Mouse (Mus musculus) heart, embryonic 16.5 days (tissue): ENCODE data around the gene Eps15. TPM values are rescaled to one million over a fixed set of nuclear protein-coding genes. Genes with fewer than 3 reads are reported as not detected.

ENCODE experiments used
- ATAC-seq: fragments of 200-750 bp; cut with Nextera tagmentation; replicated peaks from 2 replicates; pipeline ENCODE4 v1.8.0; 2017; ENCODE audit warnings: moderate number of reproducible peaks; ENCODE audit not compliant: insufficient read depth, low FRiP score; ENCODE audit errors: extremely low read depth
- H3K27ac ChIP-seq: fragments of 300-500 bp; sonication (generic); 2 replicates; pipeline ENCODE4 v1.5.1; 2014; ENCODE audit warnings: mild to moderate bottlenecking, low read length, control low read depth, moderate library complexity
- H3K27me3 ChIP-seq: fragments of 300-500 bp; sonication (generic); 2 replicates; pipeline ENCODE4 v1.6.1; 2014; ENCODE audit warnings: low read length, mixed read lengths; ENCODE audit not compliant: control insufficient read depth, insufficient read depth
- H3K36me3 ChIP-seq: fragments of 300-500 bp; sonication (generic); 2 replicates; pipeline ENCODE4 v1.6.1; 2014; ENCODE audit not compliant: control insufficient read depth, insufficient read depth
- H3K4me1 ChIP-seq: fragments of 300-500 bp; sonication (generic); 2 replicates; pipeline ENCODE4 v1.6.1; 2014; ENCODE audit warnings: low read length, mixed read lengths; ENCODE audit not compliant: control insufficient read depth, insufficient read depth
- H3K4me2 ChIP-seq: fragments of 300-500 bp; sonication (generic); 2 replicates; pipeline ENCODE4 v1.6.1; 2014; ENCODE audit warnings: low read depth, mild to moderate bottlenecking, control low read depth, low read length
- H3K4me3 ChIP-seq: fragments of 300-500 bp; sonication (generic); 2 replicates; pipeline ENCODE4 v1.5.1; 2014; ENCODE audit warnings: mild to moderate bottlenecking, control low read depth, low read length
- H3K9ac ChIP-seq: fragments of 300-500 bp; sonication (generic); 2 replicates; pipeline ENCODE4 v1.6.1; 2014; ENCODE audit warnings: low read length, control low read depth
- H3K9me3 ChIP-seq: fragments of 300-500 bp; sonication (generic); replicated peaks from 2 replicates; pipeline ENCODE4 v1.6.1; 2016; ENCODE audit warnings: low read length; ENCODE audit not compliant: control insufficient read depth
- WGBS: fragments of 180-500 bp; shearing (Covaris S2); extraction: QIAGEN DNeasy Blood & Tissue Kit; methylation state at CpG from one replicate; pipeline ENCODE4 v1.1.7; 2014; 5-methylcytosine and 5-hydroxymethylcytosine counted together
- polyA plus RNA-seq: library from polyadenylated mRNA; unstranded; fragments of >200 nt; fragmentation: Nextera tagmentation; extraction: Ambion mirVana; gene quantifications from 2 replicates; pipeline ENCODE4 v1.2.1, GENCODE M21; 2015

The Eps15 gene
- polyA plus RNA-seq, 1 experiment from 2014 or later = 30.3 TPM

- H3K36me3 ChIP-seq = no peaks in the 10 kb centered on the region
- no peak for ATAC-seq
- no peak overlapping the region for H3K9ac ChIP-seq
- no peak overlapping the region for H3K4me2 ChIP-seq
- no peak overlapping the region for H3K27ac ChIP-seq
- H3K4me1 ChIP-seq = peaks cover 11% of the 10 kb centered on the region
- H3K4me3 ChIP-seq = no peak overlapping the region
- 75% methylated on average over 6 of the region's 6 CpGs for WGBS
- H3K9me3 ChIP-seq = no peaks in the 10 kb centered on the region
- no peaks in the 10 kb centered on the region for H3K27me3 ChIP-seq
Measured at GRCm38 (mm10) chr4:109245016-109245620, 35.0 kb upstream of the Eps15 start.

GRCm38 (mm10) chr4:109251605-109252004 lies 28.5 kb upstream of the Eps15 start:
- 41% methylated on average over 3 of the region's 3 CpGs for WGBS
- no peak overlapping the region for H3K9ac ChIP-seq
- H3K4me3 ChIP-seq = no peak overlapping the region
- H3K27me3 ChIP-seq = no peaks in the 10 kb centered on the region
- H3K4me1 ChIP-seq = peaks cover 3% of the 10 kb centered on the region; the same call in 1 of the 2 replicates
- H3K36me3 ChIP-seq = no peaks in the 10 kb centered on the region
- no peak overlapping the region for H3K4me2 ChIP-seq
- peaks cover under 1% of the 10 kb centered on the region for H3K9me3 ChIP-seq
- ATAC-seq = no peak; the same call in 1 of the 2 replicates
- H3K27ac ChIP-seq = no peak overlapping the region

GRCm38 (mm10) chr4:109252199-109252598 lies 27.9 kb upstream of the Eps15 start:
- no peak for ATAC-seq

GRCm38 (mm10) chr4:109253664-109254151 lies 26.4 kb upstream of the Eps15 start:
- H3K4me3 ChIP-seq = no peak overlapping the region
- no peak overlapping the region for H3K9ac ChIP-seq
- WGBS = 43% methylated on average over 11 of the region's 11 CpGs
- no peak overlapping the region for H3K27ac ChIP-seq
- H3K27me3 ChIP-seq = no peaks in the 10 kb centered on the region
- peak overlapping the region; percentile 28; the same call in 1 of the 2 replicates for H3K4me2 ChIP-seq
- ATAC-seq = no peak; the same call in 1 of the 2 replicates
- H3K9me3 ChIP-seq = peaks cover 4% of the 10 kb centered on the region
- peaks cover 3% of the 10 kb centered on the region; the same call in 1 of the 2 replicates for H3K4me1 ChIP-seq
- H3K36me3 ChIP-seq = no peaks in the 10 kb centered on the region

More at GRCm38 (mm10) chr4:109252199-109252598, 27.9 kb upstream of the Eps15 start:
- Histone ChIP-seq H3K4me2 (no peak overlapping the region), H3K4me1 (peaks cover 3% of the 10 kb centered on the region; the same call in 1 of the 2 replicates), H3K36me3 (no peaks in the 10 kb centered on the region), H3K27me3 (no peaks in the 10 kb centered on the region), H3K9me3 (peaks cover 4% of the 10 kb centered on the region), H3K4me3 (no peak overlapping the region), H3K27ac (no peak overlapping the region), H3K9ac (no peak overlapping the region)
- 80% methylated on average over 4 of the region's 4 CpGs for WGBS

- WGBS = 64% methylated on average over 5 of the region's 5 CpGs
- Histone ChIP-seq H3K4me1 (peaks cover 3% of the 10 kb centered on the region; the same call in 1 of the 2 replicates), H3K9me3 (peaks cover 4% of the 10 kb centered on the region), H3K36me3 (no peaks in the 10 kb centered on the region), H3K9ac (no peak overlapping the region), H3K27me3 (no peaks in the 10 kb centered on the region), H3K4me2 (no peak overlapping the region), H3K4me3 (no peak overlapping the region), H3K27ac (no peak overlapping the region)
- no peak for ATAC-seq
Measured at GRCm38 (mm10) chr4:109254511-109254910, 25.6 kb upstream of the Eps15 start.

- ATAC-seq = no peak
- Histone ChIP-seq H3K27ac (no peak overlapping the region; the same call in 1 of the 2 replicates), H3K4me1 (peaks cover 3% of the 10 kb centered on the region; the same call in 1 of the 2 replicates), H3K9ac (no peak overlapping the region), H3K9me3 (peaks cover 4% of the 10 kb centered on the region), H3K4me3 (no peak overlapping the region), H3K27me3 (no peaks in the 10 kb centered on the region), H3K4me2 (no peak overlapping the region), H3K36me3 (no peaks in the 10 kb centered on the region)
- WGBS = 37% methylated on average over 2 of the region's 2 CpGs
Measured at GRCm38 (mm10) chr4:109255321-109255720, 24.7 kb upstream of the Eps15 start.

GRCm38 (mm10) chr4:109255727-109256417 lies 24.2 kb upstream of the Eps15 start:
- H3K9ac ChIP-seq = no peak overlapping the region
- H3K36me3 ChIP-seq = no peaks in the 10 kb centered on the region
- peaks cover 3% of the 10 kb centered on the region; the same call in 1 of the 2 replicates for H3K4me1 ChIP-seq
- ATAC-seq = no peak
- no peaks in the 10 kb centered on the region for H3K27me3 ChIP-seq
- H3K4me3 ChIP-seq = no peak overlapping the region
- WGBS = 73% methylated on average over 11 of the region's 11 CpGs
- no peak overlapping the region for H3K27ac ChIP-seq
- no peak overlapping the region for H3K4me2 ChIP-seq
- peaks cover 4% of the 10 kb centered on the region for H3K9me3 ChIP-seq

GRCm38 (mm10) chr4:109256791-109257190 lies 23.3 kb upstream of the Eps15 start:
- no peak for ATAC-seq
- Histone ChIP-seq H3K9ac (no peak overlapping the region), H3K27me3 (no peaks in the 10 kb centered on the region), H3K4me1 (peaks cover 3% of the 10 kb centered on the region; the same call in 1 of the 2 replicates), H3K9me3 (peaks cover 4% of the 10 kb centered on the region), H3K4me3 (no peak overlapping the region), H3K27ac (no peak overlapping the region), H3K4me2 (no peak overlapping the region), H3K36me3 (no peaks in the 10 kb centered on the region)
- WGBS = 87% methylated on average over 6 of the region's 6 CpGs

- H3K4me1 ChIP-seq = peaks cover 3% of the 10 kb centered on the region; the same call in 1 of the 2 replicates
- no peak for ATAC-seq
- H3K4me2 ChIP-seq = no peak overlapping the region
- no peak overlapping the region for H3K4me3 ChIP-seq
- no peaks in the 10 kb centered on the region for H3K36me3 ChIP-seq
- H3K27ac ChIP-seq = no peak overlapping the region
- peaks cover 4% of the 10 kb centered on the region for H3K9me3 ChIP-seq
- no peaks in the 10 kb centered on the region for H3K27me3 ChIP-seq
- H3K9ac ChIP-seq = no peak overlapping the region
Measured at GRCm38 (mm10) chr4:109257639-109258038, 22.4 kb upstream of the Eps15 start.
